Comparison of ENCODE assay signal across 9 mouse cellular contexts in the genomic region with DNA sequence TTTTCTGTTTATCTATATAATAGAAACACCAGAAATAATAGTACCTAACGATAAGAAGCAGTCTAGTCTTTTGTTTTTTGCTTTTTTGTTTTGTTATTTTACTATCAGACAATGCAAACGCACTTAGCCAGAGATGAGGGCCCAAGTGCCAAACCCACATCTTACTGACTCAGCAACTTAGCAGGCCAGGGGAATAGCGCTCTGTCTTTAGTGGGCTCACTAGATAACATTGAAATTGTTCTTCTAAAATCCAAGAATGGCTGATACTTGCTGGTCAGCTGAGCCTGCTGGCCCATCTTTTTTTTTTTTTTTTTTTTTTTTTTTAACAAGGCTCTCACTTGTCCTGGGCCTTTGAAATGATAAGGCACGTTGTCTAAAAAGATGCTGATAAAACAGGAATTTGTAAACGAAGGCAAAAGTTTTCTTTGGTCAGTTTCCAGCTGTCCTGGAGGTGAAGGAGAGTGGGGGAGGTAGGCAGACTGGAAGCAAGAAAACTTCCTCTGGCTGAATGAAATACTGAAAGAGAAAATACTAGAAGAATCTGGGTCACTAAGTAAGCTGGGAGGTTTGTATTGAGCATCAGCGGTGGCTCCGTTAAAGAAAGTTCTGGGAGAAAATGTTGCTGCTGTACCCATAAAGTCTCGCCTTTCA.
DNase-seq lines count a peak whose midpoint lies in the region; ATAC-seq lines count a peak whose summit lies in the region.
"Had no signal": no experiment of that assay in that cellular context is flagged by ENCODE, and none has a peak within 500 bp of the region (broad histone marks: within the 10 kb centered on the region; RNA-seq: fewer than 3 reads in every experiment).

No protein-coding gene starts in this region.

- H3K4me3 ChIP-seq in liver, embryonic 13.5 days (replicated peaks), result no peak overlapping the region
- H3K4me3 ChIP-seq in midbrain, embryonic 14.5 days (replicated peaks; ENCODE audit: low read depth, low read length), result no peak overlapping the region

- H3K4me2 ChIP-seq in liver, embryonic 13.5 days, result no peak overlapping the region
- H3K4me2 ChIP-seq in midbrain, embryonic 14.5 days (ENCODE audit: low read length), result no peak overlapping the region

- H3K36me3 ChIP-seq in liver, embryonic 13.5 days, result no peaks in the 10 kb centered on the region
- H3K36me3 ChIP-seq in midbrain, embryonic 14.5 days (ENCODE audit: control insufficient read depth, insufficient read depth, low read length), result no peaks in the 10 kb centered on the region

- H3K9me3 ChIP-seq in liver, embryonic 13.5 days (replicated peaks), result no peaks in the 10 kb centered on the region
- no peaks in the 10 kb centered on the region for H3K9me3 ChIP-seq in midbrain, embryonic 14.5 days (ENCODE audit: control insufficient read depth, low read length)

- no peak for ATAC-seq in liver, embryonic 13.5 days (ENCODE audit: low read depth)
- ATAC-seq in activated CD4-positive, CD25-positive, alpha-beta regulatory T cell, adult 4 months, result no peak
- ATAC-seq in midbrain, embryonic 14.5 days (ENCODE audit: low FRiP score, low TSS enrichment), result no peak

- 31% methylated on average over 8 of the region's 8 CpGs for WGBS in liver, embryonic 13.5 days (ENCODE audit: insufficient replicate concordance)
- WGBS in midbrain, embryonic 14.5 days, result 86% methylated on average over 8 of the region's 8 CpGs

- no peaks in the 10 kb centered on the region for H3K4me1 ChIP-seq in liver, embryonic 13.5 days (replicated peaks)
- no peaks in the 10 kb centered on the region for H3K4me1 ChIP-seq in midbrain, embryonic 14.5 days (ENCODE audit: control insufficient read depth, insufficient read depth, low read length)

- peak overlapping the region; percentile 74 for H3K27ac ChIP-seq in liver, embryonic 13.5 days
- H3K27ac ChIP-seq in midbrain, embryonic 14.5 days (replicated peaks; ENCODE audit: low read depth, low read length), result no peak overlapping the region

- peak; percentile 13 for DNase-seq in kidney, adult 9 months
- DNase-seq in kidney, postnatal 14 days, result no peak
- peak; percentile 78 for DNase-seq in NIH3T3 (ENCODE audit: low read depth)
- peak; percentile 58 for DNase-seq in forelimb bud, embryonic 11.5 days (ENCODE audit: low read depth, low spot score)
- DNase-seq in liver, embryonic 13.5 days, result no peak
- no peak for DNase-seq in retina, embryonic 14.5 days (ENCODE audit: low spot score)
- DNase-seq in midbrain, embryonic 14.5 days, result no peak
- DNase-seq: right cerebral cortex, adult 18-20 months had no signal

- no peaks in the 10 kb centered on the region for H3K27me3 ChIP-seq in liver, embryonic 13.5 days
- no peaks in the 10 kb centered on the region for H3K27me3 ChIP-seq in midbrain, embryonic 14.5 days (ENCODE audit: control insufficient read depth, insufficient read depth, low read length)

- no peak overlapping the region; the same call in 1 of the 2 replicates for H3K9ac ChIP-seq in liver, embryonic 13.5 days
- no peak overlapping the region for H3K9ac ChIP-seq in midbrain, embryonic 14.5 days (replicated peaks; ENCODE audit: low read length)

Comparison
In these comparisons a context has a peak if more than half of its experiments do, and no peak if none do; other contexts are left out.
1. DNase-seq: peak in kidney, adult 9 months (single experiment), NIH3T3 (single experiment) and forelimb bud, embryonic 11.5 days (single experiment); none in kidney, postnatal 14 days (single experiment), liver, embryonic 13.5 days (single experiment), retina, embryonic 14.5 days (single experiment) and midbrain, embryonic 14.5 days (single experiment).